Mouse (Mus musculus) ovary, postnatal 10 days (tissue): ENCODE measurements around the gene Gja3.
"Not testable (repeated sequence)": the region's sequence is repeated elsewhere in the genome, so short reads cannot be mapped to it uniquely, and the experiment has no call there.

ENCODE experiments used
- DNase-seq: peaks from one replicate; pipeline ENCODE4 v3.0.0; 2022; ENCODE audit warnings: low spot score

The Gja3 gene

GRCm38 (mm10) chr14:57034135-57034534 is 23.8 kb downstream of the Gja3 start:
- no peak for DNase-seq

- no peak for DNase-seq
Observed at GRCm38 (mm10) chr14:57032850-57033249, 25.1 kb downstream of the Gja3 start.

GRCm38 (mm10) chr14:57018436-57018835 is 39.5 kb downstream of the Gja3 start:
- DNase-seq, result no peak

- DNase-seq, result not testable (repeated sequence)
Observed at GRCm38 (mm10) chr14:57016806-57017205, 41.1 kb downstream of the Gja3 start.

DNA sequence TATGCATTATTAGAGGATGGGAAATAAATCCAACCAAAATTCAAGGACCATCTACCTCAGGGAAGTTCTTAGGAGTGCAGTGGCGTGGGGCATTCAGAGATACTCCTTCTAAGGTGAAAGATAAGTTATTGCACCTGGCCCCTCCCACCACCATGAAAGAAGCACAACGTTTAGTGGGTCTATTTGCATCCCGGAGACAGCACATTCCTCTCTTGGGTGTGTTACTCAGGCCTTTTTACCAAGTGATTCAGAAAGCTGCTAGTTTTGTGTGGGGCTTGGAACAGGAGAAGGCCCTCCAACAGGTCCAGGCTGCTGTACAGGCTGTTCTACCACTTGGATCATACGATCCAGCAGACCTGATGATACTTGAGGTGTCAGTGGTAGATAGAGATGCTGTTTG is 69.3 kb downstream of the Gja3 start:
- no peak for DNase-seq
